Mouse (Mus musculus) neural tube, embryonic 11.5 days (tissue): ENCODE results near the gene Zan. TPM values are rescaled to one million over a fixed set of nuclear protein-coding genes. Genes with fewer than 3 reads are reported as not detected.

Experiments used
- ATAC-seq: fragments of 200-750 bp; cut with Nextera tagmentation; 2 replicates; pipeline ENCODE4 v1.8.0; 2017; ENCODE audit warnings: moderate number of reproducible peaks, mild to moderate bottlenecking, moderate TSS enrichment, moderate library complexity; ENCODE audit not compliant: insufficient read depth, low FRiP score, low TSS enrichment
- DNase-seq: peaks from one replicate; pipeline ENCODE4 v3.0.0-alpha.2; 2015; ENCODE audit warnings: low spot score
- H3K27ac ChIP-seq: fragments of 300-500 bp; sonication (generic); 2 replicates; pipeline ENCODE4 v1.5.1; 2014; ENCODE audit warnings: low read depth, mild to moderate bottlenecking, low read length
- H3K27me3 ChIP-seq: fragments of 300-500 bp; sonication (generic); 2 replicates; pipeline ENCODE4 v1.6.1; 2014; ENCODE audit warnings: mild to moderate bottlenecking, low read length, mixed read lengths; ENCODE audit not compliant: control insufficient read depth, insufficient read depth
- H3K36me3 ChIP-seq: fragments of 300-500 bp; sonication (generic); 2 replicates; pipeline ENCODE4 v1.6.1; 2014; ENCODE audit warnings: mild to moderate bottlenecking, low read length, moderate library complexity, mixed read lengths; ENCODE audit not compliant: control insufficient read depth, insufficient read depth
- H3K4me1 ChIP-seq: fragments of 300-500 bp; sonication (generic); 2 replicates; pipeline ENCODE4 v1.6.1; 2014; ENCODE audit warnings: low read length, mixed read lengths; ENCODE audit not compliant: control insufficient read depth, insufficient read depth
- H3K4me2 ChIP-seq: fragments of 300-500 bp; sonication (generic); 2 replicates; pipeline ENCODE4 v1.6.1; 2014; ENCODE audit warnings: low read depth, mild to moderate bottlenecking, moderate library complexity
- H3K4me3 ChIP-seq: fragments of 300-500 bp; sonication (generic); 2 replicates; pipeline ENCODE4 v1.5.1; 2014; ENCODE audit warnings: low read depth, low read length
- H3K9ac ChIP-seq: fragments of 300-500 bp; sonication (generic); 2 replicates; pipeline ENCODE4 v1.6.1; 2014; ENCODE audit warnings: mild to moderate bottlenecking, low read length
- H3K9me3 ChIP-seq: fragments of 300-500 bp; sonication (generic); 2 replicates; pipeline ENCODE4 v1.6.1; 2016; ENCODE audit warnings: low read length; ENCODE audit not compliant: control insufficient read depth
- WGBS: fragments of 180-500 bp; shearing (Covaris S2); extraction: QIAGEN DNeasy Blood & Tissue Kit; methylation state at CpG from one replicate; pipeline ENCODE4 v1.1.7; 2014; 5-methylcytosine and 5-hydroxymethylcytosine counted together
- polyA plus RNA-seq: library from polyadenylated mRNA; unstranded; fragments of >200 nt; fragmentation: Nextera tagmentation; extraction: Ambion mirVana; gene quantifications from 2 replicates; pipeline ENCODE4 v1.2.1, GENCODE M21; 2014

Zan gene
- polyA plus RNA-seq, 1 experiment from 2014 or later = 0.05 TPM

DNA sequence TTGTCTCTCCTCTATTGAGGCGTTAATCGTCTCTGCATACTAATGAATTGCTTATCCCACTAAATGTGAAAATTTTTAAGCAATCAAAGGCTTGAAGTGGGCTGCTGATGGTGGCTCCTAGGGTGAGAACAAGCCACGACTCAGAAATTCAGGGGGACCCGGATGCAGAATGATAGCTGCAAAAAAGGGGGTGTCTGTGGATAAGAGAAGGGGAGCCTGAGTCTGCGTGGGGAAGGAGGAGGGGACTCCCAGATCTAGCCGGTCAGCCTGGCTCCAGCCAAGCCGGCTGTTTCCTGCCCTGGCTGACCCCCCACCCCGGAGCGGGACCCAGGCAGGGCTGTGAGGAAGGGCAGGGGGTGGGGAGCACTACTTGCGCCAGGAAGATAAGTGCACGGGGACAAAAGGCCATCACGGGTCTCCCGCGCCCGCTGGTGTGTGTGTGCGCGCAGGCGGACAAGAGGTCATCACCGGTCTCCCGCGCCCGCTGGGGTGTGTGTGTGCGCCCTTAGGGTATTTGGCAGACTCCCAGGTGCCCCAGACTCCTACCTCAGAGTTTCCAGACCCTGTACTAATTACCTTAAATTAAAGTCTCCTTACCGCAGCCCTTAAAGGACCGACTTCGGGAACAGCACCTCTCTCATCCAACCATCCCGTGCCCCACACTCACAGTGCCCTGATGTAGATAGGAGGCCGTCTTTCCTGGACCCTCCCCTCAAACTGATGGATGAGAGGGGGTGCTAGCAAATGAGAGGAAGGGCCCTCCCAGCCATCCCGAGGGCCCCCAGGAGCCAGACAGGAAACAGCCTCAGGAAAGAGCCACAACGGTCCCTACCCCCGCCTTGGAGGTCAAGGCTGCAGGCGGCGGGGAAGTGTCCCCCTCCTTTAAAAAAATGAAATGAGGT is 128.1 kb downstream of the Zan start:
- no peaks in the 10 kb centered on the region for H3K27me3 ChIP-seq
- WGBS = under 1% methylated on average over 33 of the region's 33 CpGs
- DNase-seq (peak; percentile 58), ATAC-seq (no peak)
- H3K27ac ChIP-seq = peak overlapping the region; percentile 78
- H3K36me3 ChIP-seq = peaks cover 2% of the 10 kb centered on the region; the same call in 1 of the 2 replicates
- H3K9me3 ChIP-seq = no peaks in the 10 kb centered on the region
- H3K4me1 ChIP-seq = peaks cover 24% of the 10 kb centered on the region
- H3K9ac ChIP-seq = peak overlapping the region; percentile 94
- peak overlapping the region; percentile 85 for H3K4me3 ChIP-seq
- H3K4me2 ChIP-seq = peak overlapping the region; percentile 92

DNA sequence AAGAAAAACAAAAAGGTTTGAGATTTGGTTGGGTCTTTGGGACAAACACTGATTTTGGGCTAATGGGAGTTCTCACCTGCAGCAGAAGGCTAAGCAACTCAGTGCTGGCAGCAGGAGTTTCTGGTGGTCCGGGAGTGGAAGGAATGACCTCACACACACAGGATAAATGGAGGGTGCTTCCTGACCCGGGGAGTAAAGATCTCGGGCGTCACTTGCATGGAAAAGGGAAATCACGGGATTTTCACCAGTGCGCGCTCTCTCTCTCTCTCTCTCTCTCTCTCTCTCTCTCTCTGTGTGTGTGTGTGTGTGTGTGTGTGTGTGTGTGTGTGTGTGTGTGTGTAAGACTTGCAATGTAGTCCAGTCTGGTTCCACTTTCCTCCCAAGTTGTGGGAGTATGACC is 129.0 kb downstream of the Zan start:
- Histone ChIP-seq H3K27ac (no peak overlapping the region), H3K4me1 (peaks cover 24% of the 10 kb centered on the region), H3K4me2 (peak overlapping the region; percentile 92)

DNA sequence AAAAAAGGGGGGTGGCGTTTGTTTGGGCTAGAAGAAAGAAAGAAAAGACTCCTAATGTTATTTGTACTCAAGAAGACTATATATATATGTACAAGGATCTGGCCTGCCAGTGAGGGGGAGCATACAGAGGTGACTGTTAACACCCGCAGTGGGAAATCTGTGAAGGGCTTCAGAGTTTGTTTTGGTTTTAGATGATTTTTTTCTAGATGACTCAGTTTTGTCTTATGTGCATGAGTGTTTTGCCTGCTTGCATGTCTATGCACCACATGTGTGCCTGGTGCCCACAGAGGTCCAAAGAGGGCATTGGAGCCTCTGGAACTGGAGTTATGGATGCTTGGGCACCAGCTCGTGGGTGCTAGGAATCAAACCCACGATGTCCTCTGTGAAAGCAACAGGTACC is 129.9 kb downstream of the Zan start:
- 83% methylated on average over 4 of the region's 4 CpGs for WGBS
- Histone ChIP-seq H3K27ac (no peak overlapping the region), H3K4me3 (no peak overlapping the region), H3K4me2 (no peak overlapping the region), H3K27me3 (no peaks in the 10 kb centered on the region), H3K9ac (no peak overlapping the region), H3K9me3 (no peaks in the 10 kb centered on the region), H3K4me1 (peaks cover 19% of the 10 kb centered on the region), H3K36me3 (no peaks in the 10 kb centered on the region)
- ATAC-seq (no peak), DNase-seq (no peak)

More for the DNA sequence above, 129.0 kb downstream of the Zan start:
- no peak overlapping the region for H3K4me3 ChIP-seq
- H3K9me3 ChIP-seq = no peaks in the 10 kb centered on the region
- DNase-seq (no peak), ATAC-seq (no peak)
- H3K9ac ChIP-seq = no peak overlapping the region; the same call in 1 of the 2 replicates
- H3K27me3 ChIP-seq = no peaks in the 10 kb centered on the region
- WGBS = 20% methylated on average over 7 of the region's 7 CpGs
- H3K36me3 ChIP-seq = no peaks in the 10 kb centered on the region

DNA sequence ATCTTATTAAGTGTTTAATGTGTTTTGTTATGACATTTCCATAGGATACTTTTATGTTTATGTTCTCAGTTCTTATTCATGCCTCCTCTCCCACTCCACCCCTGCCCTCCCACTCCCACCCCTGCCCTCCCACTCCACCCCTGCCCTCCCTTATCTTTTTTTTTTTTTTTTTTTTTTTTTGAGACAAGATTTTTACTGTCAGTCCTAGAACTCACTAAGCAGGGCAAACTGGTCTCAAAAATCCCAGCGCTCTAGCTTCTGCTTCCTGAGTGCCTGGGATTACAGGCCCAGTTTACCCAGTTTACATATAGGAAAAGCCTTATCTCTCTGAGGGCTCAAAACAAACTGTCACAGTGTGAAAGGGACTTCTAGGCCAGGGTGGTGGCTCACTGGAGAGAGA is 130.5 kb downstream of the Zan start:
- no peak for ATAC-seq

DNA sequence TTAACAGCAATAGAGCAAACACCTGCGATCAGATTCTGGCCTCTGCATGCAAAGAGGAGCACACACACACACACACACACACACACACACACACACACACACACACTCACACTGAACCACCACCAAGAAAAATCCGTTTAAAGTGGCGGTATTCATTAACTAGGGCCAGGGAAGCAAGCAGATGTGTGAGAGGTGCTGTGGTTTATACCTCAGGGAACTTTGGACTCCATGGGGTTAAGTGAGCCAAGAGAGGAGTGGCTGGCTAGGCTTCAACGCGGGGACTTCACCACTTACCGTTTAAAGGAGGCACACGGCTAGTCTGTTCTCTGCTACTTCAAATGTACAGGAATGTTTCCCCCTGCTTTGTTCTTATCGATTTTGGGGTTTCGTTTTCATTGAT is 131.0 kb downstream of the Zan start:
- H3K4me3 ChIP-seq = no peak overlapping the region
- WGBS = 26% methylated on average over 9 of the region's 9 CpGs
- no peaks in the 10 kb centered on the region for H3K36me3 ChIP-seq
- no peak overlapping the region for H3K9ac ChIP-seq
- no peaks in the 10 kb centered on the region for H3K27me3 ChIP-seq
- H3K27ac ChIP-seq = no peak overlapping the region
- peaks cover 13% of the 10 kb centered on the region for H3K4me1 ChIP-seq
- no peak for DNase-seq
- no peak for ATAC-seq
- no peak overlapping the region for H3K4me2 ChIP-seq
- H3K9me3 ChIP-seq = no peaks in the 10 kb centered on the region

More for the DNA sequence above, 130.5 kb downstream of the Zan start:
- no peaks in the 10 kb centered on the region for H3K36me3 ChIP-seq
- no peaks in the 10 kb centered on the region for H3K9me3 ChIP-seq
- peaks cover 14% of the 10 kb centered on the region for H3K4me1 ChIP-seq
- H3K27ac ChIP-seq = no peak overlapping the region
- H3K9ac ChIP-seq = no peak overlapping the region
- H3K27me3 ChIP-seq = no peaks in the 10 kb centered on the region
- 77% methylated on average over 1 of the region's 1 CpGs for WGBS
- no peak overlapping the region for H3K4me3 ChIP-seq
- no peak for DNase-seq
- no peak overlapping the region for H3K4me2 ChIP-seq

DNA sequence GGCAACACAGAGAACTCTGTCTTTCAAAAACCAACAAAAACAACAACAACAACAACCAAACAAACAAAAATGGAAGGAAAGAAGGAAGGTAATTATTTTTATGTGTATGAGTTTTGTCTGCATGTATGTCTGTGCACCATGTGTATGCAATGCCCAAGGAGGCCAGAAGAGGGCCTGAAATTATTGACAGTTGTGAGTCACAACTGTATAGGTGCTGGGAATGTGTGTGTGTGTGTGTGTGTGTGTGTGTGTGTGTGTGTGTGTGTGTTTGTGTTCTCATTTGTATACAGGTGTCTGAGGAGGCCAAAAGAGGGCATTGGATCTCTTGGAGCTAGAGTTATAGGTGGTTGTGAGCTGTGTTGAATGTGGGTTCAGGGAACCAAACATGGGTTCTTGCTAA is 133.0 kb downstream of the Zan start:
- H3K9ac ChIP-seq = no peak overlapping the region
- no peaks in the 10 kb centered on the region for H3K27me3 ChIP-seq
- no peaks in the 10 kb centered on the region for H3K9me3 ChIP-seq
- no peak overlapping the region for H3K4me3 ChIP-seq
- H3K27ac ChIP-seq = no peak overlapping the region
- ATAC-seq = no peak
- DNase-seq = no peak
- H3K4me2 ChIP-seq = no peak overlapping the region
- H3K4me1 ChIP-seq = peaks cover 11% of the 10 kb centered on the region
- H3K36me3 ChIP-seq = no peaks in the 10 kb centered on the region

DNA sequence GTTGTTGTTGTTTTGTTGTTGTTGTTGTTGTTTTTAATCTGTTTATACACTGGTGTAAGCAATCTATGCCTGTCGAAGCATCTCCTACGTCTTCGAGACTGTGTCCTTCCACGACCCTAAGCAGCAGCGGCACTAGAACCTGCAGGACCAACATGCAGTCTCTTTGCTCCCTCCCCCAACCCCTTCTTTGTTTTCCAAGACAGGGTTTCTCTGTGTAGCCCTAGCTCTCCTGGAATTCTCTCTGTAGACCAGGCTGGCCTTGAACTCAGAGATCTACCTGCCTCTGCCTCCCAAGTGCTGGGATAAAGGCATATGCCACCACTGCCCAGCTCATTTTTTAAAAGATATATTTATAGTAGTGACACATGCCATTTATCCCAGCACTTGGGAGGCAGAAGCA is 133.5 kb downstream of the Zan start:
- Histone ChIP-seq H3K27ac (no peak overlapping the region), H3K9ac (no peak overlapping the region), H3K4me1 (peaks cover 10% of the 10 kb centered on the region), H3K27me3 (no peaks in the 10 kb centered on the region), H3K4me3 (no peak overlapping the region), H3K9me3 (no peaks in the 10 kb centered on the region), H3K4me2 (no peak overlapping the region), H3K36me3 (no peaks in the 10 kb centered on the region)
- DNase-seq (no peak), ATAC-seq (no peak)
- 96% methylated on average over 5 of the region's 5 CpGs for WGBS

DNA sequence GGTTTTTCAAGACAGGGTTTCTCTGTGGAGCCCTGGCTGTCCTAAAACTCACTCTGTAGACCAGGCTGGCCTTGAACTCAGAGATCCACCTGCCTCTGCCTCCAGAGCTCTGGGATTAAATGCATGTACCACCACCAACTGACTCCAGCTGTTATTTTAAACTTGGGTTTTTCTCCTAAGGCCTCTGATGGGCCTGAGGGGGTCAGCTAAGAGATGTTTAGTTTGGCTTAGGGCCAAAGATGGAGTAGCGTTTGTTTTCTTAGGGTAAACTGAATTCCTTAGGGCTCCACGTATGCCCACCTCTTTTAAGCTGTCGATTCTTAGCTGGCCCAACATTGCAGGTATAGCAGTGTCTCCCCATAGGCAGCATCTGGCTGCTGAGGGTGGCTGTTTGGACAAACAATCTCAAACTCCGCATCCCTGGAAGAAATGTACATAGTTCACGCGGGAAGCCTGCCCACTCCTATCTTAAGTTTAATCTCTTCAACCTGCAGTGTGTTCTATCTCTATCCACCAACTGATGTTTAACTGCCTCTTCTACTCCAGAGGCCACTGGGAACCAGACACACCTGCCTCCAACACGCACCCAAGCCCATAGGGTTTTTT is 134.4 kb downstream of the Zan start:
- 85% methylated on average over 7 of the region's 7 CpGs for WGBS
- ATAC-seq = no peak

DNA sequence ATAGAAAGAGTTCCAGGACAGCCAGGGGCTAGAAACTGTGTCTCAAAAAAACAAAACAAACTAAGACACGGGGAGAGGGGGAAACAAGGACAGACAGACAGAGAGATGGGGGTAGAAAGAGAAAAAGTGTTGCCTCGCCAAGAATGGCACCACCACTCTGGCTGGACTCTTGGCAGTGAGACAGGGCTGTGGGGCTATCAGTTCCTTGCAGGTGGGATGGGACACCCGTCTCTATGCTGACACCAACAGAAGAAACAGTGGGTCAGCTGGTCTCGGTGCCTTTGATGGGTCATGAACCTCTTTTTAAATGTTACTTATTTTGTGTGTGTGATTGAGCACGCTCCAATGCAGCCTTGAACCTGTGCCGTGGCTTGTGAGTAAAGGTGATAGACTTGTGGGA is 136.6 kb downstream of the Zan start:
- Histone ChIP-seq H3K4me1 (peaks cover 6% of the 10 kb centered on the region; the same call in 1 of the 2 replicates), H3K4me2 (peak overlapping the region; percentile 84; the same call in 1 of the 2 replicates), H3K27ac (no peak overlapping the region), H3K36me3 (no peaks in the 10 kb centered on the region), H3K9ac (no peak overlapping the region), H3K4me3 (no peak overlapping the region), H3K9me3 (no peaks in the 10 kb centered on the region), H3K27me3 (no peaks in the 10 kb centered on the region)
- 81% methylated on average over 6 of the region's 6 CpGs for WGBS
- DNase-seq (no peak), ATAC-seq (no peak)

More for the DNA sequence above, 134.4 kb downstream of the Zan start:
- no peak overlapping the region for H3K27ac ChIP-seq
- no peaks in the 10 kb centered on the region for H3K36me3 ChIP-seq
- H3K27me3 ChIP-seq = no peaks in the 10 kb centered on the region
- H3K4me1 ChIP-seq = peaks cover 6% of the 10 kb centered on the region; the same call in 1 of the 2 replicates
- no peak overlapping the region for H3K4me2 ChIP-seq
- no peak overlapping the region for H3K4me3 ChIP-seq
- H3K9ac ChIP-seq = no peak overlapping the region
- no peak for DNase-seq
- no peaks in the 10 kb centered on the region for H3K9me3 ChIP-seq
